Mouse (Mus musculus) stomach, embryonic 14.5 days (tissue): ENCODE results near the gene Cir1. TPM values are rescaled to one million over a fixed set of nuclear protein-coding genes. Genes with fewer than 3 reads are reported as not detected.

Source experiments
- ATAC-seq: fragments of 200-750 bp; cut with Nextera tagmentation; 2 replicates; pipeline ENCODE4 v1.8.0; 2017; ENCODE audit warnings: low read depth, moderate TSS enrichment; ENCODE audit not compliant: insufficient number of reproducible peaks, insufficient read depth, low FRiP score
- H3K27ac ChIP-seq: fragments of 300-500 bp; sonication (generic); 2 replicates; pipeline ENCODE4 v1.5.1; 2014; ENCODE audit warnings: mild to moderate bottlenecking, low read length, moderate library complexity, mixed read lengths
- H3K27me3 ChIP-seq: fragments of 300-500 bp; sonication (generic); 2 replicates; pipeline ENCODE4 v1.6.1; 2014; ENCODE audit warnings: low read length, control low read depth, mixed read lengths; ENCODE audit not compliant: control insufficient read depth, insufficient read depth
- H3K36me3 ChIP-seq: fragments of 300-500 bp; sonication (generic); 2 replicates; pipeline ENCODE4 v1.6.1; 2014; ENCODE audit warnings: mild to moderate bottlenecking, control low read depth, low read length, moderate library complexity, mixed read lengths; ENCODE audit not compliant: control insufficient read depth, insufficient read depth
- H3K4me1 ChIP-seq: fragments of 300-500 bp; sonication (generic); 2 replicates; pipeline ENCODE4 v1.6.1; 2014; ENCODE audit warnings: low read length, control low read depth, mixed read lengths; ENCODE audit not compliant: control insufficient read depth, insufficient read depth
- H3K4me2 ChIP-seq: fragments of 300-500 bp; sonication (generic); replicated peaks from 2 replicates; pipeline ENCODE4 v1.6.1; 2014; ENCODE audit warnings: low read depth, low read length, control low read depth
- H3K4me3 ChIP-seq: fragments of 300-500 bp; sonication (generic); 2 replicates; pipeline ENCODE4 v1.5.1; 2014; ENCODE audit warnings: low read depth, low read length, control low read depth
- H3K9ac ChIP-seq: fragments of 300-500 bp; sonication (generic); replicated peaks from 2 replicates; pipeline ENCODE4 v1.6.1; 2014; ENCODE audit warnings: low read depth, mild to moderate bottlenecking, control low read depth, low read length, moderate library complexity, mixed read lengths
- H3K9me3 ChIP-seq: fragments of 300-500 bp; sonication (generic); 2 replicates; pipeline ENCODE4 v1.6.1; 2016; ENCODE audit warnings: low read depth, low read length, control low read depth; ENCODE audit not compliant: control insufficient read depth
- WGBS: fragments of 180-500 bp; shearing (Covaris S2); extraction: QIAGEN DNeasy Blood & Tissue Kit; methylation state at CpG from one replicate; pipeline ENCODE4 v1.1.7; 2014; 5-methylcytosine and 5-hydroxymethylcytosine counted together
- polyA plus RNA-seq: library from polyadenylated mRNA; unstranded; fragments of >200 nt; fragmentation: Nextera tagmentation; extraction: Ambion mirVana; gene quantifications from 2 replicates; pipeline ENCODE4 v1.2.1, GENCODE M21; 2014

Cir1 gene
- polyA plus RNA-seq, 1 experiment from 2014 or later = 29.6 TPM

DNA sequence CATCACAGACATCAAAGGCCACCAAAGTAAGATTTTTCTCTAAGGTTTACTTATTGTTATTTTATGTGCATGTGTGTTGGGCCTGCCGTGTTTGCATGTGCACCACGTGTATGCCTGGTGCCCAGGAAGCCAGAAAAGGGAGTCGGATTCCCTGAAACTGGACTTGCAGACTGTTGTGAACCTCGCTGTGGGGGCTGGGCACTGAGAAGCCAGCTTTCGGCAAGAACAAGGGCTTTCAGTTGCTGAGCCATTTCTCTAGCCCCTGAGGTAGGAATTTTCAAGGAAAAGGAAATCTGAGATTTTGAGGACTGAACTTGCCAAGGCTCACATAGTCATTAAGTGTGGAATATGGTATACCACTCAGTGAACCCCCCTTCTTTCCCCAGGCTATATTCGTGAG lies 34.6 kb upstream of the Cir1 start:
- Histone ChIP-seq H3K9ac (no peak overlapping the region), H3K27ac (no peak overlapping the region), H3K4me3 (no peak overlapping the region), H3K9me3 (no peaks in the 10 kb centered on the region), H3K4me2 (no peak overlapping the region), H3K27me3 (no peaks in the 10 kb centered on the region), H3K36me3 (no peaks in the 10 kb centered on the region), H3K4me1 (0 out of 2 replicates have a peak, but pooled peaks cover 3% of the 10 kb centered on the region)
- no peak for ATAC-seq
- 62% methylated on average over 6 of the region's 6 CpGs for WGBS

DNA sequence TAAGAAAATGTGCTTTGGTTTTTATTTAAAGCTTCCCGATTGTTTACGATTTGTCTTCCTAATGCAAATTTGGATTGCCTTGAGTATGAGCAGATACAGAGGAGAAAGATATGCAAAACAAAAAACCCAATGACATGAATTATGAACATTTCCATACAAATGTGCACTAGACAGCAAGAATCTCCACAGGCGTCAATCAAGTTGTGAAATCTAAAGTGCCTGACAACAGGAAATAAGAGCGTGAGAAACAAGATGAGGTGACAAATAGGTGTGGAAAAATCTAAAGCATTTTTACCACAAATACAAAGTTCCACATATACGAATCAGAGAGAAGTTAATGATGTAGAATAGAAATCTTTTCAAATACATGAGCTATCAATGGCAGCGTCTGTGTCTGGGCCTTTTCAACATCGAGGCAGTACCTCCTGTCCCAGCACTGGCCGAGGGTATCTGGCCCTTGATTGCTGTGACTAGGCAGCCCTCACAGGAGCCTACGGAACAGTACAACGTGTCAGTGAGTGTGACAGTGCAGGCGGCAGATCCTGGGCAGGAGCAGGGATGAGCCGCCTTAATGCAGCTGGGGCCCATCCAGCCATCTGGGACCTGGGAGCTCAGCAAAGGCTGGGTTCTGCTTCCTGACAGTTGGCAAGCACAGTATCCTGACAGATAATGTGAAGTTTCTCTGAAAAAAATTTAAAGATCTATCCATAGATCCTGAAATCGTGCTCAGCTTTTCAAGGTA lies 34.0 kb upstream of the Cir1 start:
- Histone ChIP-seq H3K4me1 (0 out of 2 replicates have a peak, but pooled peaks cover 2% of the 10 kb centered on the region), H3K9me3 (no peaks in the 10 kb centered on the region), H3K27me3 (no peaks in the 10 kb centered on the region), H3K9ac (no peak overlapping the region), H3K4me3 (no peak overlapping the region), H3K4me2 (no peak overlapping the region), H3K27ac (no peak overlapping the region), H3K36me3 (no peaks in the 10 kb centered on the region)
- WGBS = 63% methylated on average over 13 of the region's 13 CpGs
- no peak for ATAC-seq

DNA sequence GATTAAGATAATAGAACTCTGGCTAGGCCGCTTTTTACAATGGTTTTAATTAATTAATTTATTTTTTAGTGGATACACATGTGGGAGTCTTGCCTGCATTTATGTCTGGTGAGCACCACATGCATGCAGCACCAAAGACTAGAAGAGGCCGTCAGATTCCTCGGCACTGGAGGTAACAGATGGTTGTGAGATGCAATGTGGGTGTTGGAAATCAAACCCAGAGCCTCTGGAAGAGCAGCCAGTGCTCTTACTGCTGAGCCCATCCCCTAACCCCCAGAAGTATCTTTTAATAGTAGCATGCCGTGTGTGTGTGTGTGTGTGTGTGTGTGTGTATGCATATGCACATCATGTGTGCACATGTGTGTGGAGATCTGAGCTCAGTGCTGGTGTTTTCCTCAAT lies 32.7 kb upstream of the Cir1 start:
- Histone ChIP-seq H3K27ac (no peak overlapping the region), H3K4me3 (no peak overlapping the region), H3K36me3 (no peaks in the 10 kb centered on the region), H3K4me1 (no peaks in the 10 kb centered on the region), H3K9me3 (no peaks in the 10 kb centered on the region), H3K9ac (no peak overlapping the region), H3K27me3 (no peaks in the 10 kb centered on the region), H3K4me2 (no peak overlapping the region)
- no peak for ATAC-seq
- WGBS = 83% methylated on average over 4 of the region's 4 CpGs

DNA sequence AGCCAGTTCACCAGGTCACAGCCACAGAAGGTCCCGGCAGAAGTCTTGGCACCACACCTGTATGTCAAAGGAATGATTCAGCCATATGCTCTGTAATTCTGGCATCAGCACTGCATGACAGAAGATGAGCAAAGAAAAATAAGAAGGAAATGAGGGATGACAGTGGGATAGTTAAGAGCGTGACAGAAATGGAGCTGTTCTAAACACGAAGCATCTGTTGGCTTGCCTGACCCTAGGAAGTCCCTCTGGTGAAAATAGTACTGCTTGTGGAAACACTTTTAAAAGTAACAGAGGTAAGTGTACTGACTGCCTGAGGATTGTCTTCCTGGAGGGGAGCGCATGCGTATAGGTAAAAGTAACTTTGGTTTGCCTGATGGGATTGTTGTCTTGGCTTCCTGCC lies 31.2 kb upstream of the Cir1 start:
- no peak overlapping the region for H3K27ac ChIP-seq
- no peak overlapping the region for H3K9ac ChIP-seq
- H3K36me3 ChIP-seq = no peaks in the 10 kb centered on the region
- no peak overlapping the region for H3K4me2 ChIP-seq
- no peaks in the 10 kb centered on the region for H3K4me1 ChIP-seq
- WGBS = 88% methylated on average over 5 of the region's 5 CpGs
- no peaks in the 10 kb centered on the region for H3K9me3 ChIP-seq
- no peak overlapping the region for H3K4me3 ChIP-seq
- no peaks in the 10 kb centered on the region for H3K27me3 ChIP-seq
- ATAC-seq = no peak

DNA sequence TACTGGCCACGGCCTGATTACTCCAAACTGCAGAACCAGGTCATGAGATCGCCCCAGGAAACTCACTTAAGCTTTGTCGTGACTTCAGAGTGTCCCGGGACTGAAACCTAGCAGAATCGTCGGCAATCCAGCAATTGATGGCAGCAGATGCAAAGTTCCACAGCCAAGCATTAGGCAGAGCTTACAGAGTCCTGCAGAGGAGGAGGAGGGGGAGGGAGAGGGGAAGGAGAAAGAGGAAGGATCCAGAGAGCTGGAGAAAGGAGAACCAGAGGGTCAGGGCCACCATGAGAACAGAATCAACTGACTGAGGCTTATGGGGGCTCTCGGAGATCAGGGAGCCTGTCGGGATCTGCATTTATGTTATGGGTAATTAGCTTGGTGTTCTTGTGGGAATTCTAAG lies 25.9 kb upstream of the Cir1 start:
- H3K4me2 ChIP-seq = no peak overlapping the region
- H3K27ac ChIP-seq = no peak overlapping the region
- no peak for ATAC-seq
- no peaks in the 10 kb centered on the region for H3K9me3 ChIP-seq
- no peak overlapping the region for H3K9ac ChIP-seq
- H3K27me3 ChIP-seq = no peaks in the 10 kb centered on the region
- H3K4me3 ChIP-seq = no peak overlapping the region
- no peaks in the 10 kb centered on the region for H3K4me1 ChIP-seq
- H3K36me3 ChIP-seq = no peaks in the 10 kb centered on the region
- WGBS = 76% methylated on average over 8 of the region's 8 CpGs

DNA sequence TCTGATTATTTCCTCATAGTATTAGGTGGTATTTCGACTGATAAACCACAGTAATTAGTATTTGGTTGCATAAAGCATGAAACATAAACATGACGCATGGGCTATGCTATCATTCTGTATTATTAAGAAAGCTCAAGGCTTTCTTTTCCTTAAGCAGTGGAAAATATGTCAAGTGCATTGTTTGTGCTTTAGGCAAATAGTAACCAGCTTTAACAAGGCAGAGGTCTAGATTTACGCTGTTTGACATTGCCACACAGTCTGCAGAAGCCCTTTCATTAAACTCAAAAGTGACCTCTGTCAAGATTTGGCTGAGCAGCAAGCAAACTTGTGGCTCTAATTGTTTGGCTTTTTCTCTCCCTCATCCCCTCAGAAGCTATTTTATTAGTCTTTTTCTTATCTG lies 23.4 kb upstream of the Cir1 start:
- Histone ChIP-seq H3K4me2 (no peak overlapping the region), H3K4me3 (no peak overlapping the region), H3K9ac (no peak overlapping the region), H3K4me1 (no peaks in the 10 kb centered on the region), H3K27me3 (no peaks in the 10 kb centered on the region), H3K9me3 (no peaks in the 10 kb centered on the region), H3K27ac (no peak overlapping the region), H3K36me3 (no peaks in the 10 kb centered on the region)
- no peak for ATAC-seq
- WGBS = 81% methylated on average over 3 of the region's 3 CpGs

DNA sequence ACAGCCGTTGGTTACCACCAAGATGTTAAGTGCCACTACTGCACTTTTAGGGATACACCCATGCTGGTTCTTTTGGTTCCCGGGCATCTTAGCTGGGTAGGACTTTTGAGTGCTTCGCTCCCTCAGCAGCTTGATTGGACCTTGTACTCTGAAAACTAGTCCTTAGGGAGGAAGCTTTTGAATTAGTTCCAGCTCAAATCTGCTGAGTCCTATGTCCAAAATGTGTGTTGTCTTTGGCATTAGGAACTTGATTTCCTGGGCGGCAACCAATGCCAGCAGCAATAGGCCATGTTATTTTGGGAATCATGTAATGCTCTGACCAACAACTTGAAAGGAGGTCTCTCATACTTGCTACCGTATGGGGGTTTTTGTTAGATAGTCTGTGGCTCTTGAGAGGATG lies 13.4 kb upstream of the Cir1 start:
- H3K4me3 ChIP-seq = no peak overlapping the region
- no peak overlapping the region for H3K27ac ChIP-seq
- H3K4me1 ChIP-seq = no peaks in the 10 kb centered on the region
- no peaks in the 10 kb centered on the region for H3K36me3 ChIP-seq
- WGBS = 93% methylated on average over 5 of the region's 5 CpGs
- H3K4me2 ChIP-seq = no peak overlapping the region
- ATAC-seq = no peak
- H3K27me3 ChIP-seq = no peaks in the 10 kb centered on the region
- H3K9me3 ChIP-seq = no peaks in the 10 kb centered on the region
- H3K9ac ChIP-seq = no peak overlapping the region

DNA sequence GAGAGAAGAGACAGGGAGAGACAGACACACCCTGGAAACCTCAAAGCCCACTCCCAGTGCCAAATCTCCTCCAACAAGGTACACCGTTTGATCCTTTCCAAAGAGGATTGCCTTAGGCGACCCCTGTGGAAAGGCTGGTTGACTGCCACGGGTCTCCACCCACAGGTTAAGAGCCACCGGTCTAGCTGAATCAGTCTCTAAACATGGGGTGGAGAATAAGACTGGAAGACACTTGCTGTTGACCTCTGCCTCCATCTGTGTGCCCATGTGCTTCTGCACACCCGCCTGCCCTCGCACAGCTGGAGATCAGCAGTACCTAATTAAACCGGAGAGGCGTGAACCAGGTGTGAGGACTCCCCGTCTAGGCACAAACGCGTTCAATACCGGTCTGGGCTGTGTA lies 10.5 kb upstream of the Cir1 start:
- Histone ChIP-seq H3K27ac (no peak overlapping the region), H3K4me3 (no peak overlapping the region), H3K4me2 (no peak overlapping the region), H3K27me3 (no peaks in the 10 kb centered on the region), H3K9ac (no peak overlapping the region), H3K9me3 (no peaks in the 10 kb centered on the region), H3K4me1 (no peaks in the 10 kb centered on the region), H3K36me3 (no peaks in the 10 kb centered on the region; the same call in 1 of the 2 replicates)
- ATAC-seq = no peak
- 63% methylated on average over 12 of the region's 12 CpGs for WGBS

DNA sequence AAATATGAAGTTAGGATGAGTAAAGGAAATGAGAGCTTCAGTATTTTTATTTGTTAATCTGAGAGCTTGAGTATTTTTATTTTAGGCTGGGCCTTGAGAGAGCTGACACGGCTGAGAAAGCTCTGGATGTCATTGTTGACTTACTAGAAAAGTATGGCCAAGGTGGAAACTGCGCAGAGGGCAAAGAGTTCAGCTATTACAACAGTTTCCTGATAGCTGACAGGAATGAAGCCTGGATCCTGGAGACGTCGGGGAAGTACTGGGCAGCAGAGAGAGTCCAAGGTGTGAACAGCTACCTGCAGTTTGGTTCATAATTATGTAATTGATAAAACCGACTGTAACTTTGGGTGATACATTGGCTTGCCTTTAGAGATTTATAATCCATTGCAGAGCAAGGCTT lies 6.7 kb upstream of the Cir1 start:
- no peak for ATAC-seq
- Histone ChIP-seq H3K27ac (no peak overlapping the region), H3K9ac (no peak overlapping the region), H3K4me2 (no peak overlapping the region), H3K4me3 (no peak overlapping the region), H3K36me3 (no peaks in the 10 kb centered on the region; the same call in 1 of the 2 replicates), H3K27me3 (no peaks in the 10 kb centered on the region), H3K4me1 (no peaks in the 10 kb centered on the region), H3K9me3 (no peaks in the 10 kb centered on the region)
- 78% methylated on average over 5 of the region's 5 CpGs for WGBS
